Mouse (Mus musculus) forebrain, embryonic 14.5 days (tissue): Measurements from ENCODE around the gene Ptcd3. TPM values are rescaled to one million over a fixed set of nuclear protein-coding genes. Genes with fewer than 3 reads are reported as not detected.

ENCODE experiments used
- ATAC-seq: fragments of 200-750 bp; cut with Nextera tagmentation; 2 replicates; pipeline ENCODE4 v1.8.0; 2017; ENCODE audit warnings: mild to moderate bottlenecking, moderate library complexity
- DNase-seq: peaks from one replicate; pipeline ENCODE4 v3.0.0-alpha.2; 2015; ENCODE audit warnings: low spot score
- H3K27ac ChIP-seq: fragments of 300-500 bp; sonication (generic); 2 replicates; pipeline ENCODE4 v1.5.1; 2014; ENCODE audit warnings: low read depth, mild to moderate bottlenecking, control low read depth, low read length, moderate library complexity
- H3K27me3 ChIP-seq: fragments of 300-500 bp; sonication (generic); replicated peaks from 2 replicates; pipeline ENCODE4 v1.6.1; 2014; ENCODE audit warnings: low read length, control low read depth, mixed read lengths; ENCODE audit not compliant: control insufficient read depth, insufficient read depth
- H3K36me3 ChIP-seq: fragments of 300-500 bp; sonication (generic); 2 replicates; pipeline ENCODE4 v1.6.1; 2014; ENCODE audit warnings: low read length, control low read depth; ENCODE audit not compliant: control insufficient read depth, insufficient read depth
- H3K4me1 ChIP-seq: fragments of 300-500 bp; sonication (generic); 2 replicates; pipeline ENCODE4 v1.6.1; 2014; ENCODE audit warnings: antibody characterized with exemption, low read length, control low read depth; ENCODE audit not compliant: control insufficient read depth, insufficient read depth
- H3K4me2 ChIP-seq: fragments of 300-500 bp; sonication (generic); 2 replicates; pipeline ENCODE4 v1.6.1; 2014; ENCODE audit warnings: mild to moderate bottlenecking, control low read depth, low read length
- H3K4me3 ChIP-seq: fragments of 300-500 bp; sonication (generic); 2 replicates; pipeline ENCODE4 v1.5.1; 2014; ENCODE audit warnings: low read depth, low read length, control low read depth
- H3K9ac ChIP-seq: fragments of 300-500 bp; sonication (generic); 2 replicates; pipeline ENCODE4 v1.6.1; 2014; ENCODE audit warnings: mild to moderate bottlenecking, low read length, control low read depth, moderate library complexity
- H3K9me3 ChIP-seq: fragments of 300-500 bp; sonication (generic); replicated peaks from 2 replicates; pipeline ENCODE4 v1.6.1; 2016; ENCODE audit warnings: low read length, control low read depth, mixed read lengths; ENCODE audit not compliant: control insufficient read depth
- whole genome bisulfite sequencing: fragments of 180-500 bp; shearing (Covaris S2); extraction: QIAGEN DNeasy Blood & Tissue Kit; methylation state at CpG from one replicate; pipeline ENCODE4 v1.1.7; 2014; 5-methylcytosine and 5-hydroxymethylcytosine counted together
- polyA plus RNA-seq: library from polyadenylated mRNA; unstranded; fragments of >200 nt; fragmentation: Nextera tagmentation; extraction: Ambion mirVana; gene quantifications from 2 replicates; pipeline ENCODE4 v1.2.1, GENCODE M21; 2014

Ptcd3 gene
- polyA plus RNA-seq, 1 experiment from 2014 or later = 99.9 TPM

DNA sequence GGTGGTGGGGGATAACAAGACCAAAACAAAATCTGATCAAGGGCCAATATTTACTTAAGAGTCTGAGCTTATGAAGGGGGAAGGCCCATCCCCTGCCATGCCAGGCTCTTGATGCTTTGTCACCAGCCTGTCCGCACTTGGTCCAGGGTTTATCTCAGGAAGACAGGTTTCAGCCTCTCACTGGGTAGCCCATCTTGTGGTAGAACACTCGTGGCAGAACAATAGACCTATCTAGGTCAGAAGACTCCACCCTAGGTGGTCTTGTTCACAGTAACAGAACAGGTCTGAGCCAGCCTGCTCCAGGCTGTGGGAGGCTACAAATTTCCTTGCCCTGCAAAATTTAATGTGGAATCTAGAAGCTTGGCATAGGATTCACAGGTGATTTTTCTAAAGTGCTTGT lies 71.7 kb downstream of the Ptcd3 start:
- ATAC-seq (no peak), DNase-seq (no peak)
- Histone ChIP-seq H3K36me3 (0 out of 2 replicates have a peak, but pooled peaks cover 11% of the 10 kb centered on the region), H3K4me2 (no peak overlapping the region), H3K27me3 (no peaks in the 10 kb centered on the region), H3K4me1 (peaks cover 8% of the 10 kb centered on the region), H3K9me3 (no peaks in the 10 kb centered on the region), H3K27ac (no peak overlapping the region), H3K4me3 (no peak overlapping the region), H3K9ac (no peak overlapping the region)
- WGBS = 78% methylated on average over 2 of the region's 2 CpGs

GRCm38 (mm10) chr6:71831581-71831960 lies 77.0 kb downstream of the Ptcd3 start:
- H3K36me3 ChIP-seq = 0 out of 2 replicates have a peak, but pooled peaks cover 11% of the 10 kb centered on the region
- DNase-seq (peak; percentile 98), ATAC-seq (peak; percentile 99)
- H3K4me1 ChIP-seq = peaks cover 12% of the 10 kb centered on the region
- H3K4me2 ChIP-seq = peak overlapping the region; percentile 67
- peak overlapping the region; percentile 96 for H3K4me3 ChIP-seq
- peak overlapping the region; percentile 86 for H3K9ac ChIP-seq
- no peaks in the 10 kb centered on the region for H3K27me3 ChIP-seq
- WGBS = under 1% methylated on average over 21 of the region's 21 CpGs
- no peaks in the 10 kb centered on the region for H3K9me3 ChIP-seq
- H3K27ac ChIP-seq = peak overlapping the region; percentile 89

GRCm38 (mm10) chr6:71830690-71831580 lies 77.6 kb downstream of the Ptcd3 start, which contains the start of gene Immt:
TSS of gene Immt (plus strand) at chr6:71831331.
- ATAC-seq = peak; percentile 99
- H3K4me2 ChIP-seq = peak within 1 kb of the TSS; percentile 67
- WGBS = under 1% methylated on average over 64 of the region's 64 CpGs

More at GRCm38 (mm10) chr6:71830690-71831580, 77.6 kb downstream of the Ptcd3 start, which contains the start of gene Immt:
- Histone ChIP-seq H3K27me3 (no peaks in the 10 kb centered on the region), H3K9ac (peak within 1 kb of the TSS; percentile 86), H3K4me1 (peaks cover 12% of the 10 kb centered on the region), H3K9me3 (no peaks in the 10 kb centered on the region), H3K4me3 (peak within 1 kb of the TSS; percentile 96), H3K27ac (peak within 1 kb of the TSS; percentile 89), H3K36me3 (0 out of 2 replicates have a peak, but pooled peaks cover 5% of the 10 kb centered on the region)
- DNase-seq = peak; percentile 98

Other genes starting within 250 kb of the Ptcd3 start
- 167 and 200 TPM in 2 replicates for gene Reep1, start 201.2 kb downstream of the Ptcd3 start, polyA plus RNA-seq
- 44.9 and 51.5 TPM in 2 replicates for gene Mrpl35, start 81.8 kb downstream of the Ptcd3 start, polyA plus RNA-seq
- gene Immt, start 77.4 kb downstream of the Ptcd3 start, polyA plus RNA-seq = 157 and 163 TPM in 2 replicates
- 10.4 and 14.3 TPM in 2 replicates for gene Polr1a, start 303 bp upstream of the Ptcd3 start, polyA plus RNA-seq
- 25.5 and 33.1 TPM in 2 replicates for gene St3gal5, start 188.8 kb upstream of the Ptcd3 start, polyA plus RNA-seq